Mouse (Mus musculus) lung, adult 2 months (tissue): ENCODE data around the gene Shf. TPM values are rescaled to one million over a fixed set of nuclear protein-coding genes. Genes with fewer than 3 reads are reported as not detected.

ENCODE experiments used
- DNase-seq: peaks from one replicate; pipeline ENCODE4 v3.0.0; 2022
- H3K4me1 ChIP-seq: fragments of 200-500 bp; 2 replicates; pipeline ENCODE4 v1.6.1; 2011; ENCODE audit warnings: low read length; ENCODE audit not compliant: control insufficient read depth, insufficient read depth
- H3K4me3 ChIP-seq: fragments of 200-500 bp; replicated peaks from 2 replicates; pipeline ENCODE3; 2011; ENCODE audit warnings: low read depth, mild to moderate bottlenecking, control low read depth, low read length; ENCODE audit errors: extremely low read depth
- CTCF ChIP-seq: fragments of 200-500 bp; IDR thresholded peaks from 2 replicates; pipeline ENCODE4 v1.5.1; 2011; ENCODE audit warnings: mild to moderate bottlenecking, low read length, control low read depth; ENCODE audit not compliant: insufficient read depth
- POLR2A ChIP-seq: fragments of 200-500 bp; IDR thresholded peaks from 2 replicates; pipeline ENCODE4 v1.6.1; 2011; ENCODE audit warnings: low read depth, mild to moderate bottlenecking, control low read depth, low read length, borderline replicate concordance; ENCODE audit errors: extremely low read depth
- WGBS: fragments of 180-500 bp; shearing (Covaris S2); methylation state at CpG from one replicate; pipeline ENCODE4 v1.1.7; 2018; 5-methylcytosine and 5-hydroxymethylcytosine counted together
- polyA plus RNA-seq: library from polyadenylated mRNA; depleted of rRNA; stranded (reverse); fragments of >200 nt; gene quantifications from 2 replicates; pipeline ENCODE4 v1.2.3, GENCODE M21; 2012

Gene Shf
- polyA plus RNA-seq, 1 experiment = 6.4 TPM

DNA sequence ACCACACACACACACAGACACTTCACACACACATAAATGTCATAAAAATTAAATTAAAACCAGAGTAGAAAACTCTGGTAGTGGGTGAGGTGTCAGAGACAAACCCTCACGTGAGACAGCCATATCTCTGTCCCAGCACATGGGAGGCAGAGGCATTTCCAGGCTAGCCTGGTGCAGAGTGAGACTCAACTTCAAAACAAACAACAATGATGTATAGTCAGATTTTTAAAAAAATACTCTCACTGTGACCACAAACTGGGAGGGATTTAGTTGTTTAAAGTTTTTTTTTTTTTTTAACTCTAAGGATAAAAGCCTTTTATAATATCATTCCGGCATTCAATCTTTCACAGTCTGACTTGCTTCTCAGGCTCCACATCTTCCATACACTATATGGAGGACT lies 43.6 kb downstream of the Shf start:
- TF ChIP-seq POLR2A (no peak), CTCF (no peak)
- DNase-seq = no peak
- H3K4me3 ChIP-seq = no peak overlapping the region
- no peaks in the 10 kb centered on the region for H3K4me1 ChIP-seq
- 57% methylated on average over 2 of the region's 2 CpGs for WGBS

DNA sequence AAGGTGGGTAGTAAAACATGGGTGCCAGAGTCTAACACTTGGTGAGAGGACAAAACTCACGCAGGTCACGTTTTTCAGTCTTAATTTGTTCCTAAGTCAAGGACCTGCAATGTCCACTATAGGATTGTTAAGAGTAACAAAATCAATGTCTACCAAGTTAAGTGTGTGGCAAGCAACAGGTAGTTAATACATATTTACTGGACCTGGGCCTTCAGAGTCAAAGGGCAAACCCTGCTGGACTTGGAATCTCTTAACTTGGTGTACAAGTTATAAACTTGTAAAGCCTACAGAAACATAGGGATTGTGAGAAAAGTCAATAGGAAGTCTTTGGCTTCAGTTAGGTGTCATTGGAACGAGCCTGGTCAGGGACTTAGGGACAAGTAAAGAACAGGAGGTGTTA lies 44.4 kb downstream of the Shf start:
- WGBS = 75% methylated on average over 3 of the region's 3 CpGs
- no peaks in the 10 kb centered on the region for H3K4me1 ChIP-seq
- no peak for DNase-seq
- no peak overlapping the region for H3K4me3 ChIP-seq
- TF ChIP-seq CTCF = no peak
- no peak for TF ChIP-seq POLR2A

DNA sequence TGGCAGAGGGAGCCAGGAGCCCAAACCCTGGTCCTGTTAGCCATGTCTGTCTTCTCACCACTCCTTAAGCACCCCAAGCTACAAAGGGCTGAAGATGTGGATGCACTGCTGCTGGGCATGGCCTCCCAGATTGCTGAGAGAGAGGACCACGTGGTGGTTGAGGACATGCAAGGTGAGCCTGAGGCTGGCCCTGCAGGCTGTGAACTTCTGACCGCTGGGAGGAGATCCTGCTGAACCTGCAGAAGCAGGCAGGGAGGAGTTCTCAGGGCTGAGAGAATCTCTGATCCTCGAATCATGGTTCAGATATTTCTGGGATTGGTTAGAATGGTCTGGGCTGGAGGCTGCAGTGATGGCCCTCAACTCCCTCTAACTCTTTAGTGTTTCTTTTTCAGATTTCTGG lies 45.0 kb downstream of the Shf start:
- DNase-seq = no peak
- TF ChIP-seq POLR2A (no peak), CTCF (no peak)
- no peak overlapping the region for H3K4me3 ChIP-seq
- no peaks in the 10 kb centered on the region for H3K4me1 ChIP-seq
- 57% methylated on average over 3 of the region's 3 CpGs for WGBS

DNA sequence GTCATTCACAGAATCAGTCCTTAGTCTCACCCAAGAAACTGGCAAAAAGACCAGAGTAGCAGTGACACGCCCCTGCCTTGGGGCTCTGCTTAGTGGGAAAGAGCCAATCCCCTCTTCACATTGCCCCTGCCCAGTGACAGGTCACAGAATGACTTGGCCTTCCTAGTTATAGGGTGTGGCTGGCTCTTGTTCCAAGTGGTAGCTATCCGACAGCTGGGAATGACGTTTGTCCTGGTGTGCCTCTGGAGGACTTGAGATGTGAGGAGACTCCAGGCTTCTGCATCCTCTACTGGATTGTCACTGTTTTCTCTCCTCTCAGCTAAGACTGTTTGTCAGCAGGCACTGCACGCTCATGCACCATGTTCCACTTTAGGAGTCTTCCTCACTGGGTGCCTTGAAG lies 51.6 kb downstream of the Shf start:
- DNase-seq = no peak
- Histone ChIP-seq H3K4me3 (no peak overlapping the region), H3K4me1 (peaks cover 2% of the 10 kb centered on the region; the same call in 1 of the 2 replicates)
- TF ChIP-seq POLR2A (no peak), CTCF (no peak)
- 51% methylated on average over 4 of the region's 4 CpGs for WGBS

DNA sequence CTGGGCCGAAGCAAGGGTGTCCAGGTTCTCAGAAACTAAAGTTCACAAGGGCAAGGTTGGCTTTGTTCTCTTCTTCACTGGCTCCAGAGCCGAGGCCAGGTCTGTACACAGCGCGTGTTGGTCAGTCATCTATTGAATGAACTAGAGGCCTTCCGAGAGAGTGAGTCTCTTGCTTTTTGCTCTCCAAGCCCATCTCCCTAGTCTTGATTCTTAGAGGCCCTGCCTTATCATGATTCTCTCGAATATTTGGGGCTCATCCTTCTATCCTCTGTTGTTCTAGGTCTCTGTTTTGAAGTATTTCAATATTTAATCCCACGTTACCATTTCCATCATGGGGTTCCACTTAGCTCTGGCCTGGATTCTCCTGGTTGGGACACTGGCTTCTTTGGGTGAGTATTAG lies 53.6 kb downstream of the Shf start, which contains the start of gene Duox1:
Duox1 (plus strand) TSS at position 301 of the 400 bp plus-strand sequence.
- Histone ChIP-seq H3K4me3 (no peak within 1 kb of the TSS), H3K4me1 (peaks cover 2% of the 10 kb centered on the region; the same call in 1 of the 2 replicates)
- TF ChIP-seq CTCF (no peak), POLR2A (no peak)
- WGBS = 81% methylated on average over 7 of the region's 7 CpGs
- no peak for DNase-seq

DNA sequence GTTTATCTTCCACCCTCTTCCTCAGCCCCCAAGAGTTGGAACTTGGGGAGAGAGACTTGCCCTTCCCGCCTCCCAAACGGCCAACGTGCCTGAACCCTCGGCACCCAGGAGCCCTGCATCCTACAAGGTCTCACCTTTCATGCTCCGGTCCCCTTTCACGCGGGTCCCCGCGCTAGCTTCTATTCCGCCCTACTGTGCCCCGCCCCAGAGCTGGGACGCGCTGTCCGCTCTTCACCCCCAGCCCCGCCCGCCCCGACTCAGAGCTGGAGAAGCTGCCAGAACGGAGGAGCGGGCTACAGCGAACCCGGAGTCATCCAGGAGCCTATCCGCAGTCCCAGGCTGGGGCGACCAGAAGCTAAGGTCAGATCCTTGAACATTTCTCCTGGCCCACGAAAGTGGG lies 55.4 kb downstream of the Shf start, which contains the start of gene Duoxa1:
Duoxa1 (minus strand) TSS at position 195 of the 400 bp plus-strand sequence.
- DNase-seq = no peak
- TF ChIP-seq CTCF = no peak
- TF ChIP-seq POLR2A = no peak
- 4% methylated on average over 24 of the region's 24 CpGs for WGBS
- H3K4me3 ChIP-seq = no peak within 1 kb of the TSS
- H3K4me1 ChIP-seq = peaks cover 2% of the 10 kb centered on the region; the same call in 1 of the 2 replicates

DNA sequence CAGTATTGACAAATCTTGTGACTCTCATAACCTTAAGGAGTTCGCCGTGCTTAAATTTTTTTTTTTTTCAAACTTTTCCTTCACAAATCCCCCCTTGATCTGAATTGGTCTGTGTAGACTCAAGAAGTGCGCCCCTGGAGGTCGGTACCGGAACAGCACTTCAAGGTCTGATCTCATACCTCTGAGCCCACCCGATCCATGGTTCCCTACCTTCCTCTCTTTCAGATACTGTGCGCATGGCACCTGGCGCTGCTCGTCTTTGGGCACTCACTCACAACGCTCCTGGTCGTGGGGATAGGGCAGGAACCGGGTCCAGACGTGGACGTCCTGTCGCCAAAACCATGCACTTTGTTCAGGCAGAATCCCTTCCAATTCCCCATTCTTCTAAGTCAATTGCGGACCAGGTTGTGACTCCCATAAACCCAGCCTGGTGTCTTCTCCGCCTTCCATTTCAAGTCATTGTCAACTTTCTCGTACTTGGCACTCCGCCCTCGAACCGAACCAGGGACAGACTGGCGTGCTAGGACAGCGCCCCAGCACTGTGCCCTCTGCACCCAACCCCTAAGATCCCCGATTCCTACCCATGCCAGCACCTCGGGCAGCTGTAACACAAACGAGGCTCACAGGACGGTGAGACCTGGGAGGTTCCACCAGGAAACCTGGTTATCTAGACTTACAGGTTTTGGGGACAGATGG lies 56.1 kb downstream of the Shf start:
- DNase-seq = peak; percentile 56
- TF ChIP-seq CTCF (peak; percentile 79), POLR2A (no peak)
- peaks cover 2% of the 10 kb centered on the region; the same call in 1 of the 2 replicates for H3K4me1 ChIP-seq
- WGBS = 3% methylated on average over 27 of the region's 27 CpGs
- H3K4me3 ChIP-seq = no peak overlapping the region

DNA sequence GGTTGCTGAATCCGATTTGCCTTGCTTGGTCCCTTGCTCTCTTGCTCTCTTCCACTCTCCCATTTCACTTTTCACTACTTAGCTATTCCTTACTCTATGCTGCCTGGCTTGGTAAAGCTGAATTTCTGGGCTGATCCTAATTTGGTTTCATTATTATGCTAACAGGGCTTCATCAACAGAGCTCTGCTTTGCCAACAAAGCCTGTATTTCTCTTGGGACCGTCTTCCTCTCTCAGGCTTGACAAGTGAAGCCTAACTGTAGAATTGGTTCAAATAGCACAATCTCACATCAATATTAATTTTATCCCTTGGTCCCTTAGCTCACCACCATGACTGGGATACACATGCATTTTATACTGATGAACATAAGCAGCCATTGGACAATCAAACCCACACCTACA lies 57.4 kb downstream of the Shf start:
- no peak overlapping the region for H3K4me3 ChIP-seq
- 60% methylated on average over 2 of the region's 2 CpGs for WGBS
- peaks cover 2% of the 10 kb centered on the region; the same call in 1 of the 2 replicates for H3K4me1 ChIP-seq
- no peak for DNase-seq
- TF ChIP-seq CTCF = no peak
- TF ChIP-seq POLR2A = no peak

DNA sequence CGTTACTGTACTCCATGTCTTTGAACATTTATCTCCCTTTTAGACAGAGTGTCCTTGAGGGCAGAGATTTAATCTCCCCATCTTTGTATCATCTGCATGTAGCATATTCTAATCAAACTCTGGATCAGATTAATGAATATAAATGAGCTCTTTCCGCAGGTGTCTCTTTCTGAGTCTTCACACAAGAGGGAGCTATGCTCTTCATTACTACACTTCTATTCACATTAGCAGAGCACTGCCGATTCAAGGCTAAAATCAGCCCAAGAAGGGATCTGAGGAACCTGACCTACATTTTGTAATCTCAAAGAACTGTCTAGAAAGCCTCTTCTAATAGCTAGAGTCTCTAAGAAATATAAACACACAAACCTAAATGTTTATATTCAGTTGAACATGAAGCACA lies 59.3 kb downstream of the Shf start:
- peaks cover 2% of the 10 kb centered on the region; the same call in 1 of the 2 replicates for H3K4me1 ChIP-seq
- TF ChIP-seq POLR2A (no peak), CTCF (no peak)
- DNase-seq = no peak
- H3K4me3 ChIP-seq = no peak overlapping the region
- WGBS = 36% methylated on average over 3 of the region's 3 CpGs

DNA sequence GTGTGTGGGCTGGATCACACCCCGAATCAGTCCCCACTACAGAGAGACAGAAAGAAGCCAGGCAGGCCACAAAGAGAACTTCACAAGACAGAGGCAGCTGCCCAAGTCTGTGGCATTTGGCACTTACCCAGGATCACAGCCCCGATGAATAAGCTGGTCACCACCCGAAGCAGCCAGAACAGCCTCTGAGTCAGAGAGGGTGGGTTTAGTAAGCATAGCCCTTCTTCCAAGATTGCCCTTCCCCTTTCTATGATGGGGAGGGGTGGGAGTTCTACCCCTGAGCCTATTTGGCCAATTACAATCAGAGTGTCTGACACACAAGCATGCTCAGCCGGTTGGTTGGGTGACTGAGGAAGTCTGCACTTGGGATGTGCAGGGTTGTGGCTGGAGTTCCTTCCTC lies 62.8 kb downstream of the Shf start:
- 26% methylated on average over 4 of the region's 4 CpGs for WGBS
- Histone ChIP-seq H3K4me1 (peaks cover 6% of the 10 kb centered on the region), H3K4me3 (no peak overlapping the region)
- DNase-seq = no peak
- TF ChIP-seq CTCF (no peak), POLR2A (no peak)
